Mouse (Mus musculus): ENCODE results near the gene Prkcb.

GRCm38 (mm10) chr7:122249321-122249821 is 39.2 kb upstream of the Prkcb start:
- TF ChIP-seq POLR2A (IDR thresholded peaks at IDR 0.05; ENCODE audit: low read depth, low read length) (no peak), CTCF (IDR thresholded peaks at IDR 0.05; ENCODE audit: borderline replicate concordance, insufficient read depth, low read length) (no peak)

Measured in embryonic fibroblast, embryonic 13.5 days (primary cell).